Mouse (Mus musculus) layer of hippocampus, adult 2 months (tissue): ENCODE measurements around the gene Tgfbr1. TPM values are rescaled to one million over a fixed set of nuclear protein-coding genes. Genes with fewer than 3 reads are reported as not detected.

Source experiments
- DNase-seq, 2 experiments: peaks; one replicate each; pipeline ENCODE4 v3.0.0; 2022; ENCODE audit warnings: low spot score in 2 of 2
- H3K27ac ChIP-seq: fragments of 200-600 bp; 2 replicates; pipeline ENCODE4 v1.8.1; 2022
- H3K4me3 ChIP-seq: fragments of 200-600 bp; 2 replicates; pipeline ENCODE4 v1.8.1; 2022; ENCODE audit warnings: mild to moderate bottlenecking
- CTCF ChIP-seq: fragments of 200-600 bp; conservative IDR thresholded peaks from 2 replicates; pipeline ENCODE4 v1.8.1; 2022; ENCODE audit warnings: antibody characterized with exemption, mild to moderate bottlenecking, moderate library complexity
- total RNA-seq, 2 experiments: library from RNA; stranded (reverse); gene quantifications; 2 replicates each; pipeline ENCODE4 v1.2.3; 2021

Tgfbr1 gene
- total RNA-seq, 2 experiments from 2014 or later: 19.9 to 24.4 TPM

DNA sequence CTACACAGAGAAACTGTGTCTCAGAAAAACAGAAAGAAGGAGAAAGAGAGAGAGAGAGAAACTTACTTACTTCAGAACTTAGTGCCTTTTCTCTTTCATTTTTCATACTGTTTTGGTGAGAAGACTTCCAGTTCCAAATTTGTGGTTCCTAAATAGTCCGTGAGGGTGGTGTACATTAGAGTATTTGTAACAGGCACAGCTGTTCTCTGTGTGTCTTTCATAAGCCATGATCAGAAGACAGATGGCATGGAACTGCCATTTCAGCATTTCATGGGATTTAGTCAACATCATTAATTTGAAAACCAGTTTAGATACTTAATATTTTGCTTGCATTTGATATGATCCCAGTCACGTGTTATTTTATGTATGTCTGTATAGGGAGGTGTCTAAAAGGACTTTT, 51.5 kb downstream of the Tgfbr1 start:
- no peak for TF ChIP-seq CTCF
- peak in 1 of 2 experiments; percentile 30 for DNase-seq
- peak overlapping the region; percentile 64; the same call in 1 of the 2 replicates for H3K27ac ChIP-seq

DNA sequence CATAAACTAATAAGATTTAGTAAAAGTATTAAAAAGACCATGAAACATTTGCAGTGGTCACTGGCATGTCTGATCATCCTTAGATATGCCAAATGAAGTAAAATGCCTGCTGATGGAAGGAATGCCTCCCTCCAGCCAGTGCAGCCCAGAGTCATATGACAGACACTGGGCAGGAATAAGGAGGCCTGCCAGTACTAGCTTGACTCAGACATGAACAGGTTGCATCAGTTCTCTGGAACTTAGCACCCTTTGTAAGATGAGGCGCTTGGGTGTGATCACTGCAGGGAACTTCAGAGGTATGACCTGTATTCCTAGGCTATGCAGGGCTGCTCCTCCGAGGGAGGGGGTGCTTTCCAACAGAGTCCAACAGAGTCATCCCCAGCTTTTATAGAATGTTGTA, 54.1 kb downstream of the Tgfbr1 start:
- DNase-seq: no peak
- H3K27ac ChIP-seq: no peak overlapping the region
- no peak for TF ChIP-seq CTCF

More for the DNA sequence above, 51.5 kb downstream of the Tgfbr1 start:
- no peak overlapping the region for H3K4me3 ChIP-seq

DNA sequence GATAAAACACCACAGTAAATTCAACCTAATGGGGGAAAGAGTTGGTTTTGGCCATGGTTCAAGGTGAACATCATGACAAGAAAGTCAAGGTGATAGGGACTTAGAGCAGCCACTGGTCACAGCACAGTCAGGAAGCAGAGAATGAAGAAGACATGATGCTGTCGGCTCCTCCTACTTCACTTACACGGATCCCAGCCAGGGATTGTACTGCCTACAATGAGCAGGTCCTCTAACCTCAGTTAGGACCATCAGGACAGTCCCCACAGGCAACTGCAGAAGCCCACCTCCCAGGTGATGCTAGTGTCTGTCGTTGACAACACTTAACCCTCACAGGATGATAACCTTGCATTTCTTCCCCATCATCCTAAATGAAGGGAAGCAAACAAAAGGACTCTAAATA, 64.8 kb downstream of the Tgfbr1 start:
- H3K4me3 ChIP-seq: no peak overlapping the region
- no peak for DNase-seq
- no peak for TF ChIP-seq CTCF
- no peak overlapping the region for H3K27ac ChIP-seq

More for the DNA sequence above, 54.1 kb downstream of the Tgfbr1 start:
- H3K4me3 ChIP-seq: no peak overlapping the region

DNA sequence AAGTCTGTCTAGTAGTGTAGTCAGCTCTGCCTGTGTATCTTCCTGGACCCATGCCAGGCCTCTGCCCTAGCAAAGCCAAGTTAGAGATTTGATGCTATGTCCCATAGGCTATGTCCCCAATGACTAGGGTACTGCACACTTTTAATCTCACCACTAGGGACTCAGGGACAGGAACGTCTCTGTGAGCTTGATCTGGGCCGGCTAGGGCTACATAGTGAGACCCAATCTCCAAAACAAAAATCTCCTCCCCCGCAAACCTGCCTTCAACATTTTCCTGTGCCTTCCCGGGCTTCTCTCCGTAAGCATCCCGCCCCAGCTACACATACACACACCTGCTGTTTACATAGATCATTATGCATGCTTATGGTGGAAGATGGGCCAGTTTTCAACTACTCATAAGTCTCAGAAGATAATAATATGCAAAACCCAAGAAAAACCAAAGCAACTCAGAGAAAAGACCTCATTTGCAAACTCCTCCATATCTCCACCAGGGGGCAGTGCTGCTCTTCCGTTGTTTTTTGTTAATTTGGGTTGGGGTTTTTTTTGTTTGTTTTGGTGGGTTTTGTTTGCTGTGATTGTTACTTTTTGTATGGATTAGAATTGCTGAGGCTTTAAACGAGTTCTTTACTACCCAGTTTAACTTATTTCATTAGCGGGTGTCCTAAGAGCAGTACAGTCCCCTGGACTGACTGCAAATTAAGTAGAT, 66.4 kb downstream of the Tgfbr1 start:
- H3K4me3 ChIP-seq: no peak overlapping the region
- peak; percentile 92 for TF ChIP-seq CTCF
- DNase-seq: no peak
- no peak overlapping the region for H3K27ac ChIP-seq

DNA sequence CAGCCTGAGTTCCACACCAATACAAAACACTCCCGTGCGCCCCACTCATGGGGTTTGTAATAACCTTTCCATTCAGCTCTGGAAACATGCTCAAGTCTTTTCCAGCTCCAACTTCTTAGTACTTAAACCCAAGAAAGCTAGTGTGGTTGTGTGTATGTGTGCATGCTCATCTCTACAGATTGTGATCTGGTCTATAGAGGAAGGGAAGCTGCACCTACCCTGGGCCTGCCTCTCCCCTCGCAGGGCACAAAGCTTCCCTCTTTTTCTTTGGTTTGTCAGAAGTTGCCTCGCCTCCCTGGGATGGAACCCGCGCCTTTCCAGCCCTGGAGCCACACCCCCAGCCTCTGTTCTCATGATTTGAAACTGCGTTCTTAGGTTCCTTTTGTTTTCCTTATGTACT, 67.2 kb downstream of the Tgfbr1 start:
- no peak for DNase-seq
- no peak for TF ChIP-seq CTCF
- no peak overlapping the region for H3K27ac ChIP-seq
- H3K4me3 ChIP-seq: no peak overlapping the region

DNA sequence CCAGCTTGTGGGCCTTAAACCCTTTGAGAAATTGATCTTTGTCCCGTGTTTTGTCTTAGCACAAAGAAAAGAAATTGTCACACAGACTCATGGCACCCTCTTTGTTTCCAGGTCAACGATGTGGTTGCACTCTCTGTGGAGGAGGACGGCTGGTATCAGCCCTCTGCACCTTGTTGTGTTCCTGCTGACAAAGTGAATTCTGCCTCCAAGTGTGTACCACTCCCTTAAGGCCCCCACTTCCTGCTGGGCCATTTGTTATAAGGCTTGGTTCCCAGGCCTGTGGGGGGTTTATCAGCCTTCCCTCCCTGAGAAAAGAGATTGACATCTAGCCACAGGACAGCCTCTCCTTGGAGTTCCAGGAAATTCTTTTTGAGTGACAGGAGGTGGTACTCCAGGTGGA, 69.2 kb downstream of the Tgfbr1 start:
- no peak overlapping the region for H3K4me3 ChIP-seq
- TF ChIP-seq CTCF: no peak
- no peak overlapping the region for H3K27ac ChIP-seq
- DNase-seq: no peak

DNA sequence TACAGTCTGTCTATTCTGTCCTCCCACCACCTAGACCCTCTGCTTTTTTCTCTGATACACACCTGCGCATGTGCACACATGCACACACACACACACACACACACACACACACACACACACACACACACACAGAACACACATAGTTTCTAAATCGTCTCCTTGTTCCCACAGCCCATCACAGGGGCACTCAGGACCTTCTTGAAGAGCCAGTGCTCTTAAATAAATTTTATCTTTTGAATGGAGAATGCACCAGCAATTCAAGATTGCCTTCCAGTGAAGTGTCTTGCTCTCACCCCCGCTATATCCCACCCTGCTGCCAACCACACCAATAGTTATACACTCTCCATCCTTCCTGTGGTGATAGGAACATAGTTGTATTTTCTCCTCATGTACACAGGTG, 69.9 kb downstream of the Tgfbr1 start:
- TF ChIP-seq CTCF: no peak
- no peak for DNase-seq
- H3K4me3 ChIP-seq: no peak overlapping the region

DNA sequence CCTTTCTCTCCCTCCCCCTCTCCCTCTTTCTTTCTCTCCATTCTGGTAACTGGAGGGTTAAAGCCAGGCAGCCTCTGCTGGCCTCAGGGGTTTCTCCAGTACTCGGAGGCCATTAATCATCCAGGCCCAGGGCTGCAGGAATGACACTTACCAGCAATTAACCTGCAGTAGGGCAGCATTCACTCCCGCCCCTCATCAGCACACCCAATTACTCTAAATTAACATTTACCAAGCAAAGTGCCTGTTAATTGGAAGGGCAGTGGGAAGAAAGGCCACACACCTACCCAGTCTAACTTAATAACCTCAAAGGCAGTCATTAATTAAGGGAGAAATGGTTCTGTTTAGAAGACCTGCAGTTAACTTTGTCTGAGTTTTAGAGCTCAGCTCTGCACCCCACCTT, 71.4 kb downstream of the Tgfbr1 start:
- no peak for TF ChIP-seq CTCF
- Histone ChIP-seq H3K4me3 (no peak overlapping the region), H3K27ac (no peak overlapping the region)
- DNase-seq: no peak

More for the DNA sequence above, 69.9 kb downstream of the Tgfbr1 start:
- H3K27ac ChIP-seq: no peak overlapping the region

DNA sequence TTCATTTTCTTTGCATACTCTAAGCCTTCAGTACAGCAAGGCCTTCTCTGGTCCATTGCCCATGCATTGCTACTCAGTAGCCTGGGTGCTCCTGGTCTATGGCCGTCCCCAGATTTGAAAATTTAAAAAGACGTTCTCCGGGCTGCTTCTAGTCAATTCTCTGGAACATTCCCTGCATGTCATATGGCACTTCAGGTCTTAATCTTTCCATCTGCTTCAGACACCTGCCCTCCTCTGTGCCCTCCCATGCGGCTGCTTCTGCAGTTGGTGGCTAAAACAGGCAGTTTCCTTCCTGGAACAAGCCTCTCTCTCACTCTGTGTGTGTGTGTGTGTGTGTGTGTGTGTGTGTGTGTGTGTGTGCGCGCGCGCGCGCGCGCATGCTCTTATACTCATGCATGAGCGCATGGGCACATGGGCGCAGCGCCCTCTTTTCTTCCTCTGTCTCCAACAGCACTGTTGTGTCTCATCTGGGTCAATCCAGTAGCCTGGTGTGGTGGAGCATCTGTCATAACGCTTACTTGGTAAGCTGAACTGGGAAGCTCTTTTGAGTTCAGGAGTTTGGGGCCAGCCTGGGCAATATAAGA, 72.3 kb downstream of the Tgfbr1 start:
- H3K4me3 ChIP-seq: no peak overlapping the region
- no peak for DNase-seq
- TF ChIP-seq CTCF: no peak
- no peak overlapping the region for H3K27ac ChIP-seq

DNA sequence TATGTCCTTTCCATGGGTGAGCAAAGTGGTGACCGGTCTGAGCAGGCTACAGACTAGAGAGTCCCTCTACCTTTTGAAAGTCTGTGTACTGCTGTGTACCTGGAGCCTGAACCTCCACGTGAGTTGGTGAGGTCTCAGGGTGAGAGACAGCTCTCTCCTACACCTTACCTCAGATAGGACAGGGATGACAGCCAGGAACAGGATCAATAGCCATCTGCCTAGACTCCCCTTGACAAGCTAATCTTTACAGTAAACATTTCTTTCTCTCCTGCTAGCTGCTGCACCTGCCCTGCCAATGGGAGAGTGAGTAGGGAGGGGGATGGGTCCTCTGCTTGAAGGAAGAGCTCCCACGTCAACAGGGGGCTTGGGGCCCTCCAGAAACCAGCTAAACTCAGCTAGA, 74.6 kb downstream of the Tgfbr1 start:
- no peak for TF ChIP-seq CTCF
- Histone ChIP-seq H3K27ac (no peak overlapping the region), H3K4me3 (no peak overlapping the region)
- DNase-seq: no peak

DNA sequence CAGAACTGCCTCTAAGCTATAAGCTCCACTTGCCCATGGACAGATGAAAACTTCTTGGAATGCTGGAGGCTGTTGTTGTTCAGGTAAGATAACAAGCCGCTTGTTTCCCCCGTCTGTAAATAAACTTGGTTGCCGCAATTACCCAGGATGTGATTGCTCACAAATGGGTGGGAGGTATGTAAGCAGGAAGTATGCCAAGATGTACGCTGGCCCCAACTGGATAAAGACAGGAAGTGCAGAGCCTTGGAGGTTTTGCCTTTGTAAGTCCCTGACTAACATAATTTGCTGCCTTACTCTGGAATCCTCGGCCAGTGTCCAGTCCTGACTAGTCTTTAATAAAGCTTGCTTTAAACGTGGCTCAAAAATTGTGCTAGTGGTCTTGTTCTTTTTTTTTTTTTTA, 77.5 kb downstream of the Tgfbr1 start:
- Histone ChIP-seq H3K27ac (no peak overlapping the region), H3K4me3 (no peak overlapping the region)
- no peak for DNase-seq
- no peak for TF ChIP-seq CTCF

DNA sequence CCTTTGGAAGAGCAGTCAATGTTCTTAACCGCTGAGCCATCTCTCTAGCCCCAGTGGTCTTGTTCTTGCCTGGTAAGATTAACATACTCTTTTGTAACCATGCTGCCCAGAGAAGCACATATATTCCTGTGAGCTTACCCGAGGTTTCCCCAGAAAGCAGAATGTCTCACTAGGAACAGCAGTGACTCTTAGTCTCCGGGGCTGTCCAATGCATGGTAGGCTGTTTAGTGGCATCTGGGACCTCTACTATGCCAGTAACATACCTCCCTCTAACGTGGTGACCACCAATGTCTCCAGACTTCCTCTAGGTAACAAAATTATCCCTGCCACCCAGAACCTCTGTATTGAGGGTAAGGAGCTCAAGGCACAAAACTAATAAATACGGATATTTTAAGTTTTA, 78.1 kb downstream of the Tgfbr1 start:
- Histone ChIP-seq H3K27ac (no peak overlapping the region), H3K4me3 (no peak overlapping the region)
- no peak for DNase-seq
- no peak for TF ChIP-seq CTCF

DNA sequence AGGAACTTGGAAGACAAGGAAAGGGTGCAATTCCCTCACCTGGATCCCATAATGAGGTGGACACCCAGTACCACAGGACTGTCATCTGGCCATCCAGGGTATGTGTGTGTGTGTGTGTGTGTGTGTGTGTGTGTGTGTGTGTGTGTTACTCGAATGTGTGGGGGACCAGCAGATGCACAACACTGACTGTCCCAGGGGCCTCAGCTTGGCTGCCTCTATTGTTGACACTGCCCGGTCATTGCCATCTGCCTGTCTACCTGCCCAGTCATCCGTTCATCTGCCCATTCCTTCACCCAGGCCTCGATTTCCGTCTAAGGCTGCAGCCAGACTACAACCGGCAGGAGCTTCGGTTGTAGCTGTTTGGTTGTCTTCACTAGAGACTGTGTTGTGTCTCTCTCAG, 79.7 kb downstream of the Tgfbr1 start:
- H3K27ac ChIP-seq: no peak overlapping the region
- no peak overlapping the region for H3K4me3 ChIP-seq
- TF ChIP-seq CTCF: no peak
- no peak for DNase-seq

DNA sequence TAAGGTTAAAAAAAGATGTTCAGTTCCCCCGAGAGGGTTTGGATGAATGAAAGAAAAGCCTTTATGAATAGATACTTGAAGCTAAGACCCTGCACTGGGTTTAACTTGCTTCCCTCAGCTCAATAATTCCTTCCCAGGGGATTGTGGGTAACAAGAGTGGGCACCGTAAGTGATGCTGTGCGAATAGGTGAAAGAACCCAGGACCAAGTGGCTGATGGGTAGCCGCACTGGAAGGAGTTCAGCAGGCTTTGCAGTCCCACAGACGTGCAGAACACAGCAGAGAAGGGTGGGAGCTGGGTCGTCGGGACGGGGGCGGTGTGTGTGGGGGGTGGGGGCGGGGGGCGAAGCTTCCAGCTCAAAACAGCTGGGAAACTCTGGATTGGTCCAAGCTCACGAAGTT, 82.1 kb downstream of the Tgfbr1 start:
- Histone ChIP-seq H3K27ac (no peak overlapping the region), H3K4me3 (no peak overlapping the region)
- no peak for TF ChIP-seq CTCF
- DNase-seq: no peak
